Mouse (Mus musculus) megakaryocyte, adult 5-6 weeks (primary cell): ENCODE measurements around the gene Podxl. TPM values are rescaled to one million over a fixed set of nuclear protein-coding genes. Genes with fewer than 3 reads are reported as not detected.

Source experiments
- total RNA-seq, 2 experiments: library from RNA; stranded (forward) in 1 of 2; stranded (reverse) in 1 of 2; fragments of 153-499, 151-499 nt in 1 of 2; fragments of 221-1000, 200-1000 nt in 1 of 2; gene quantifications; 2 replicates each; pipeline versions ENCODE4 v1.2.3 to v1.2.4; 2015 to 2017

The Podxl gene
- total RNA-seq, 2 experiments from 2014 or later: not detected

Other genes starting within 250 kb of the Podxl start
- gene Mkln1, start 165.2 kb downstream of the Podxl start, total RNA-seq (2015): 139 and 155 TPM in 2 replicates
- 148 and 160 TPM in 2 replicates for gene Mkln1, start 165.2 kb downstream of the Podxl start, total RNA-seq (2017)